Mouse (Mus musculus) olfactory bulb, adult 2 months (tissue): ENCODE results near the gene Meis2.

Experiments used
- CTCF ChIP-seq: fragments of 200-500 bp; IDR thresholded peaks from 2 replicates; pipeline ENCODE4 v1.5.1; 2012; ENCODE audit warnings: low read depth, mild to moderate bottlenecking, low read length, moderate library complexity; ENCODE audit not compliant: insufficient read depth
- POLR2A ChIP-seq: fragments of 200-500 bp; IDR thresholded peaks from 2 replicates; pipeline ENCODE4 v1.6.1; 2012; ENCODE audit warnings: mild to moderate bottlenecking, low read depth, low read length, moderate library complexity; ENCODE audit not compliant: insufficient read depth

DNA sequence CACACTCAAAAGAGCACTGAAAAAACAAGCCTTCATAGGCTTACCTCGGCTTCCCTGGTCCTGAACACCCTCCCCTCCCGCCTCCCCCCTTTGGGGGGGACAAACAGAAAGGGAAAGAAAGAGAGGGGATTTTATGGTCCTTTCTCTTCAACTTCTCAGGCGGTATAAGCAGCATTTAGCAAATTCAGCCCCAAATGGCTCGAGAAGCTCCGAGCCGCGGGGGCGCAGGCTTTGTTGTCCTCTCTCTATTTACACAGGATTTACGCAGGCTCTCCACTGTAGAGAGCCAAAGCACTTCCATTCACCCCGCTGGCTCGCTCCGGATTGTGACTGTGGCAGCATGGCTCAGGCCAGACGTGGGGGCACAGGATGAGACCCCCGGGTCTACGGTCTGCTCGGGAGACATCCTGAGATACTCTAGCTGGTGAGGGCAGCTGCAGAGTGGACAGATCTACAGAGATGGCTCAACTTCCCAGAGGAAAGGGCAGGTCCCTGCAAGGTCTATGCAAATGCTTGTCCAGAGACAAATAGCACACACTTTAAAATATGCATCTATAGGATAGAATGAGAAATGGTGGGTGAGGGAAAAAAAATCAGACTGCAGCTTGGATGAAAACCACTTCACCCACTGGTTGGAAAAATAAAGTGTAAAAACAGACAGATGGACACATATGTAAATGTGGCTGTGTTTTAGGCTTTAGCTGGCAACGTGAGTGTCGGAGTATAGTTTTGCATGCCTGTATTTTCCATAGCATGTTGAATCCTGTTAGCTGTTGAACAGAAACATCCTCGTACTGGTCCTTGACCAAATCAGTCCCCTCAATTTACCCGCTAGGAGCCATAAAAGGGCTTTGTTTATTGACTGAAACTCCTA lies 56.3 kb downstream of the Meis2 start:
- no peak for TF ChIP-seq CTCF
- no peak for TF ChIP-seq POLR2A
